Mouse (Mus musculus) liver, embryonic 13.5 days (tissue): ENCODE data around the gene Fhad1. TPM values are rescaled to one million over a fixed set of nuclear protein-coding genes. Genes with fewer than 3 reads are reported as not detected.
A peak's percentile ranks its signal among the peaks of the same experiment; 100 is the strongest.

Experiments
- ATAC-seq: fragments of 200-750 bp; cut with Nextera tagmentation; 2 replicates; pipeline ENCODE4 v1.8.0; 2017; ENCODE audit warnings: low read depth, mild to moderate bottlenecking, moderate number of reproducible peaks, moderate library complexity
- DNase-seq: peaks from one replicate; pipeline ENCODE4 v3.0.0; 2022
- H3K27ac ChIP-seq: fragments of 300-500 bp; sonication (generic); 2 replicates; pipeline ENCODE4 v1.5.1; 2015; ENCODE audit warnings: moderate library complexity, mild to moderate bottlenecking, inconsistent platforms
- H3K27me3 ChIP-seq: fragments of 300-500 bp; sonication (generic); 2 replicates; pipeline ENCODE4 v1.6.1; 2015; ENCODE audit warnings: mild to moderate bottlenecking, inconsistent platforms
- H3K36me3 ChIP-seq: fragments of 300-500 bp; sonication (generic); 2 replicates; pipeline ENCODE4 v1.6.1; 2015; ENCODE audit warnings: mild to moderate bottlenecking, inconsistent platforms
- H3K4me1 ChIP-seq: fragments of 300-500 bp; sonication (generic); replicated peaks from 2 replicates; pipeline ENCODE4 v1.6.1; 2015; ENCODE audit warnings: inconsistent platforms
- H3K4me2 ChIP-seq: fragments of 300-500 bp; sonication (generic); 2 replicates; pipeline ENCODE4 v1.6.1; 2015; ENCODE audit warnings: inconsistent platforms, mild to moderate bottlenecking, moderate library complexity
- H3K4me3 ChIP-seq: fragments of 300-500 bp; sonication (generic); replicated peaks from 2 replicates; pipeline ENCODE4 v1.5.1; 2015; ENCODE audit warnings: mild to moderate bottlenecking, inconsistent platforms
- H3K9ac ChIP-seq: fragments of 300-500 bp; sonication (generic); 2 replicates; pipeline ENCODE4 v1.6.1; 2015; ENCODE audit warnings: mild to moderate bottlenecking, inconsistent platforms
- H3K9me3 ChIP-seq: fragments of 300-500 bp; sonication (generic); replicated peaks from 2 replicates; pipeline ENCODE4 v1.6.1; 2016; ENCODE audit warnings: inconsistent platforms
- WGBS: fragments of 180-500 bp; shearing (Covaris S2); methylation state at CpG from one replicate; pipeline ENCODE4 v1.1.7; 2015; ENCODE audit not compliant: insufficient replicate concordance; 5-methylcytosine and 5-hydroxymethylcytosine counted together
- polyA plus RNA-seq: library from polyadenylated mRNA; unstranded; fragments of >200 nt; fragmentation: Nextera tagmentation; extraction: Ambion mirVana; gene quantifications from 2 replicates; pipeline ENCODE4 v1.2.1, GENCODE M21; 2015

The Fhad1 gene
- polyA plus RNA-seq, 1 experiment from 2014 or later: 0.32 TPM

DNA sequence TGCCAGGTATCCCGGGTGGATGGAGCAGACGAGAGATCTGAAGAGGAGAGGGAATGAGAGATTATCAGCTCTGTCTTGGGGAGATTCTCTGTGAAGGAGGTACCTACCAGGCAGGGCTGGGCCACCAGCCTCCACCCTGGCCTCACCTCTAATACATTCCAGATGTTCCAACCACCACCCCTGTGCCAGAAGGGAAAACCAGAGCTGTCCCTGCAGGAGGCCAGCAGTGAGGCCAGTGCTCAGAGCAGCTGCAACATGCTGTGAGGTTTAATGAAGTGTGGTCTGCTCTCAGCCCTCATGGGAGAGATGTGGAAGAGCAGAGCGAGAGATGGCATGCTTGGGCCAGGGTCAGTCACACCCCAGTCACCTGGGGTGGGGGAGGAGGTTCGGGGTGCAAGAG, 23.0 kb upstream of the Fhad1 start:
- Histone ChIP-seq H3K4me2 (no peak overlapping the region), H3K27me3 (peaks cover 5% of the 10 kb centered on the region), H3K36me3 (peaks cover 8% of the 10 kb centered on the region; the same call in 1 of the 2 replicates), H3K4me1 (peaks cover 26% of the 10 kb centered on the region), H3K9ac (no peak overlapping the region), H3K27ac (no peak overlapping the region), H3K4me3 (no peak overlapping the region), H3K9me3 (no peaks in the 10 kb centered on the region)
- DNase-seq (no peak), ATAC-seq (no peak)
- 53% methylated on average over 4 of the region's 4 CpGs for WGBS

DNA sequence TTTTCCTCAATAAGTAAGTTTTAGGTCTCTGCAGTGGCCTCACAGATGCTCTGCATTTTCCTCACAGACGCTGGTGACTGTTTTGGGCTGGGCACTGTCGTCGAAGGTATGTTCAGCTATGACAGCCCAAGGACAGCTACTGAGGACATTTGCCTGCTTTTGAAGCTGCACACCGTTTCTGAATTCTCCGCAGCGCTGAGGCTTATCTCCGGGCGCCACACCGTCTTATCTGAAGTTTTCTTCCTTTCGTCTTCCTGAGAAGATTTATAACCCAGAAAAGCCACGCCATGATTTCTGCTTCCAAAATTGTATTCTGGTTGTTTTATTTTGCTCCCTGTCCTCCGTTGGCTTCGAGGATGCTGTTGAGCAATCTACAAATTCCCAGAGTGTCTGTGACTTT, 13.7 kb upstream of the Fhad1 start:
- H3K27ac ChIP-seq: no peak overlapping the region
- H3K36me3 ChIP-seq: peaks cover 19% of the 10 kb centered on the region
- H3K9me3 ChIP-seq: no peaks in the 10 kb centered on the region
- peaks cover 46% of the 10 kb centered on the region for H3K27me3 ChIP-seq
- WGBS: 16% methylated on average over 13 of the region's 13 CpGs
- no peak for ATAC-seq
- H3K9ac ChIP-seq: no peak overlapping the region
- H3K4me1 ChIP-seq: peaks cover 6% of the 10 kb centered on the region; the same call in 1 of the 2 replicates
- DNase-seq: no peak
- H3K4me2 ChIP-seq: no peak overlapping the region
- H3K4me3 ChIP-seq: no peak overlapping the region

DNA sequence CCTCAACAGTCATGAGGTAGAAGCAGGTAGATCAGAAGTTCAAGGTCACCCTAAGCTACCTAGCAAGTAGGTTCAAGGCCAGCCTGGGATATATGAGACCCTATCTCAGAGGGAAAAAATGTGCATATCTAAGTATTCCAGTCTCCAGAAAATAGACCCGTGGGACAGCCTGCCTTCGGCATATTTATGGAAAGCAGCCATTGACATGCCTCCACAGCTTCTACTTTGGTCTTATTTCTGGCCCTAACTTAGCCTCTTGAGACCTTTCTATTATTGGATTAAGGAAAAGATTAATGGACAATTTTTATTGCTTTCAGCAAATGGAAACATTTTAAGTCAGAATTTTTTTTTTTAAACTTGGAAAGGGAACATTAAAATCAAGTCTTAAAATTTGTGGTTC, 12.1 kb upstream of the Fhad1 start:
- H3K9me3 ChIP-seq: no peaks in the 10 kb centered on the region
- H3K9ac ChIP-seq: no peak overlapping the region
- H3K27ac ChIP-seq: no peak overlapping the region
- ATAC-seq (no peak), DNase-seq (no peak)
- WGBS: 74% methylated on average over 2 of the region's 2 CpGs
- H3K27me3 ChIP-seq: peaks cover 40% of the 10 kb centered on the region
- peaks cover 6% of the 10 kb centered on the region; the same call in 1 of the 2 replicates for H3K4me1 ChIP-seq
- no peak overlapping the region for H3K4me3 ChIP-seq
- H3K36me3 ChIP-seq: peaks cover 11% of the 10 kb centered on the region
- H3K4me2 ChIP-seq: no peak overlapping the region

DNA sequence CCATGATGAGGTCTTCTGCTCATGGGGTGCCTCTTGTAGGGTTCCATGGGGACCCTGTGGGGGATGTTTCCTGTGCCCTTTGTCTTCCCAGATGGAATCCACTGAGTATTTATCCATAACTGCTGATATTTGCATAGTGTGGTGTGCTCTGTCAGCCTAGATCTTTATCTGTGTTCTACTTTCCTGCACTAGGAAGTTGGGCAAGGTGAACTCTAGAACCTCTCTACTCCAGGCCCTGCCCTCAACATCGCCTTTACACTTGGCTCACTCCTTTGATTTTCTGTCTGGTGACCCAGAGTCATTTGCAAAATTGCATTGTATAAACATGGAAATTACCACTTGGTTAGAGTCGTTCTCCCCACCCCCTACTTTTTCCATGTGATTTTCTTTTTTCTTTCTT, 9.7 kb upstream of the Fhad1 start:
- H3K27me3 ChIP-seq: peaks cover 21% of the 10 kb centered on the region
- no peak overlapping the region for H3K27ac ChIP-seq
- no peaks in the 10 kb centered on the region for H3K9me3 ChIP-seq
- DNase-seq (no peak), ATAC-seq (no peak)
- no peaks in the 10 kb centered on the region for H3K36me3 ChIP-seq
- no peak overlapping the region for H3K4me3 ChIP-seq
- H3K9ac ChIP-seq: no peak overlapping the region
- 62% methylated on average over 2 of the region's 2 CpGs for WGBS
- H3K4me2 ChIP-seq: no peak overlapping the region
- H3K4me1 ChIP-seq: peaks cover 18% of the 10 kb centered on the region

DNA sequence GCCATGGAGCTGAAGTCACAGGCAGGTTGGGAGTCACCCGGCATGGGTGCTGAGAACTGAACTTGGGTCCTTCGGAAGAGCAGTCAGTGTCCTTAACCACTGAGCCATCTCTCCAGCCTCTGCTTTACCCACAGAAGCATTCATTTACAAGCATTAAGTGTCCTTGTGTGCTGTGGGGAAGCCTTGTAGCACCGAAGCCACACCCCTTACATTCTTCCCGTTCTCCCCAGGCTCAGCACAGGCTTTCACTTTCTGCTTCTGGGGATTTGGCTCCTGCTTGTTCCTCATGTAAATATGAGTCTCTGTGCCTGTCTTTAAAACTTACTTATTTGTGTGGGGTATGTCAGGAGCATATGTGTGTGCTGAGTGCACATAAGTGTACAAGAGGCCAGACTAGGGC, 8.3 kb upstream of the Fhad1 start:
- no peaks in the 10 kb centered on the region for H3K9me3 ChIP-seq
- H3K36me3 ChIP-seq: no peaks in the 10 kb centered on the region
- H3K27ac ChIP-seq: no peak overlapping the region
- H3K4me2 ChIP-seq: no peak overlapping the region
- ATAC-seq (no peak), DNase-seq (no peak)
- no peak overlapping the region for H3K4me3 ChIP-seq
- H3K27me3 ChIP-seq: peaks cover 21% of the 10 kb centered on the region; the same call in 1 of the 2 replicates
- WGBS: 61% methylated on average over 4 of the region's 4 CpGs
- no peak overlapping the region for H3K9ac ChIP-seq
- H3K4me1 ChIP-seq: peaks cover 23% of the 10 kb centered on the region

DNA sequence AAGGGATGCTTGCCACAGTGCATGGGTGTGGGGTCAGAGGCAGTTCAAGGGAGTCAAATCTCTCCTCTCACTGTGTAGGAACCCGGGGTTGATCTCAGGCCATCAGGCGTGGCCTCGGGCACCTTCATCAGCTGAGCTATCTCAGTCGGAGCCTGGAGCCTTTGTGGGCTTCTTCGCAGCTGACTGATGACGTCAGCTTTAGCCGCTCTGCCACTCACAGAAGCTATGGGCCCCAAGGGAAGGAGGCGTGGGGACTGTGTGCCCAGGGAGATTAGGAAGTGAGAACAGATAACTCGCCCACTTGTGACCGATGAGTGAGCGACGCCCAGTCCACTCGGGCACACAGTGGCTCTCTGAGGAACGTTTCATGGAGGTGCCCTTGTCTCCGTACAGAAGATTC, 2.8 kb upstream of the Fhad1 start:
- Histone ChIP-seq H3K36me3 (no peaks in the 10 kb centered on the region), H3K9me3 (no peaks in the 10 kb centered on the region), H3K4me3 (peak overlapping the region; percentile 52), H3K9ac (peak overlapping the region; percentile 64), H3K4me1 (peaks cover 63% of the 10 kb centered on the region), H3K4me2 (peak overlapping the region; percentile 54), H3K27me3 (peaks cover 61% of the 10 kb centered on the region), H3K27ac (peak overlapping the region; percentile 72)
- ATAC-seq (peak; percentile 90), DNase-seq (peak; percentile 59)
- WGBS: 12% methylated on average over 15 of the region's 15 CpGs

DNA sequence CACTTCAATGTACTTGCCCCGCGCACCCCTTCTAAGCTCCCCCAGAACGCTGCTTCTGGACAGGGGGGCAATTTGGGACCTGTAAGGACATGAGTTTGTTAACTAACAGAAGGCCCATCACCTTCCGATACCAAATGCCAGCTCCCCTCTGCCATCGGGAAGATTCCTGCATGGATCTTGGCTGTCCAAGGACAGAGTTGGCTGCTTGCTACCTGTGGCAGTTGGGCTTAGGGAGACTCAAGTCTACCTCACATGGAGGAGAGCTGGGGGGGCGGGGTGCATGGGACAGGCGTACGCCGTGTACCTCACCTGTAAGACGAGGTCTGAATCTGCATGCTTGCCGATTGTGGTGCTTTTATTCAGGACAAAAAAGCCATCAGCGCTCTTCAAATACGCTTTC, 3.6 kb downstream of the Fhad1 start:
- WGBS: 79% methylated on average over 13 of the region's 13 CpGs
- Histone ChIP-seq H3K27me3 (peaks cover 49% of the 10 kb centered on the region), H3K4me2 (no peak overlapping the region), H3K9me3 (no peaks in the 10 kb centered on the region), H3K4me3 (no peak overlapping the region), H3K9ac (no peak overlapping the region), H3K4me1 (peaks cover 26% of the 10 kb centered on the region), H3K36me3 (no peaks in the 10 kb centered on the region), H3K27ac (no peak overlapping the region)
- DNase-seq: no peak
- no peak for ATAC-seq

DNA sequence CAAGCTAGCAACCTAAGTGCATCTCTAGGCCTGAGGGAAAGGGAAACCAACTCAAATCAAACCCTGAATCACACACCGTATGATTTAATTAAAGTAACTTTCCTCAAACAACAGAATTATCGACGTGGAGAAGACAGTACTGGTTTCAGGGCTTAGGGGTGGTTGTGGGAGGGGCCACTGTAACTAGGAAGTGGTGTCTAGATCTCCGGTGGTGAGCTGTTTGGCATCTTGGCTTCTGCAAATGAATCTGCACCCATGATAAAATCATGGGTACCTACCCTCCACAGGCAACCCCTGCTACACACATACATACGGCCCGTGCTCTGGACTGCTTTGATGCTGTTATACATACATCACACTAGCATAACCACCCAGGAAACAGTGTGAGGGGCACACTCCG, 4.4 kb downstream of the Fhad1 start:
- no peak overlapping the region for H3K9ac ChIP-seq
- H3K4me2 ChIP-seq: no peak overlapping the region
- no peak overlapping the region for H3K27ac ChIP-seq
- peaks cover 42% of the 10 kb centered on the region for H3K27me3 ChIP-seq
- DNase-seq (no peak), ATAC-seq (no peak)
- peaks cover 18% of the 10 kb centered on the region for H3K4me1 ChIP-seq
- H3K4me3 ChIP-seq: no peak overlapping the region
- H3K9me3 ChIP-seq: no peaks in the 10 kb centered on the region
- no peaks in the 10 kb centered on the region for H3K36me3 ChIP-seq
- 52% methylated on average over 7 of the region's 7 CpGs for WGBS

DNA sequence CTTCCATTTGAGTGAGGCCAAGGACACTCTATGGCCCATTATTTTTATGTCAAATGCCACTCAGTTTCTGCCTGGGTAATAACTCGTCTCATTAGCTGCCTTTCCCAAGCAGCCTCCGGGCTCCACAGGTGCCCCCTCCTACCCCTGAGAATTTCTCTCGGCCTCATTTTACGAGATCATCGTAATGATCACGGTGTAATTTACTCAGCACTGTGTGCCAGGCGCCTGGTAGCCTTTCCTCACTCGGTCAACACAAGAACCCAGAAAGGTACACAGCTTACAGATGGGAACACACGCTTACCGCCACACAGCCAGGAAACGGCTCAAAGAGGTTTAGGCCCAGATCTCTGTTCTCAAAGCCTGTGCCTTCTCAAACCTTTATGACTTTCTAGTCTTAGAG, 6.7 kb downstream of the Fhad1 start:
- Histone ChIP-seq H3K27me3 (peaks cover 19% of the 10 kb centered on the region), H3K4me3 (no peak overlapping the region), H3K9ac (no peak overlapping the region), H3K9me3 (no peaks in the 10 kb centered on the region), H3K4me2 (no peak overlapping the region), H3K36me3 (no peaks in the 10 kb centered on the region), H3K4me1 (peaks cover 5% of the 10 kb centered on the region; the same call in 1 of the 2 replicates), H3K27ac (no peak overlapping the region)
- DNase-seq: no peak
- 76% methylated on average over 11 of the region's 11 CpGs for WGBS
- ATAC-seq: no peak

DNA sequence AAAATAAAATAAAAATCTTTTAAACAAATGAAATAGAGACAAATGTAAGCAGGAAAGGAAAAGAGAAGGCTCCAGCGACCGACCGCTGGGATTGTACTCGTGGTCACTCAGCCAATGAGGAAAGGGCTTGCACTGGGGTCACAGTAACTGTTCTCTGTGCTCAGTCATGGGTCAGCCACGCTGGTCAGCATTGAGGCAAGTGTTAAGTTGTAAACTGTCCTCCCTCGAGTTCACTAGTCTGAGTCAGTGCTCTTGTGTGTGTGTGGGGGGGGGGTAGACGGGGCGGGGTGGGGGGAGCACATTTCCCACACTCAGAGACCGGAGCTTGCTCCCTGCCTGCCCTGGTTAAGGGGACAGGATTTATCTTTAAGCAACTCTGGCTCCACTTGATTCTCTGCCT, 14.3 kb downstream of the Fhad1 start:
- Histone ChIP-seq H3K27me3 (no peaks in the 10 kb centered on the region), H3K4me3 (no peak overlapping the region), H3K9me3 (no peaks in the 10 kb centered on the region), H3K36me3 (no peaks in the 10 kb centered on the region), H3K4me1 (peaks cover 8% of the 10 kb centered on the region), H3K4me2 (no peak overlapping the region), H3K9ac (no peak overlapping the region), H3K27ac (peak overlapping the region; percentile 43)
- 64% methylated on average over 9 of the region's 9 CpGs for WGBS
- no peak for DNase-seq
- ATAC-seq: no peak

DNA sequence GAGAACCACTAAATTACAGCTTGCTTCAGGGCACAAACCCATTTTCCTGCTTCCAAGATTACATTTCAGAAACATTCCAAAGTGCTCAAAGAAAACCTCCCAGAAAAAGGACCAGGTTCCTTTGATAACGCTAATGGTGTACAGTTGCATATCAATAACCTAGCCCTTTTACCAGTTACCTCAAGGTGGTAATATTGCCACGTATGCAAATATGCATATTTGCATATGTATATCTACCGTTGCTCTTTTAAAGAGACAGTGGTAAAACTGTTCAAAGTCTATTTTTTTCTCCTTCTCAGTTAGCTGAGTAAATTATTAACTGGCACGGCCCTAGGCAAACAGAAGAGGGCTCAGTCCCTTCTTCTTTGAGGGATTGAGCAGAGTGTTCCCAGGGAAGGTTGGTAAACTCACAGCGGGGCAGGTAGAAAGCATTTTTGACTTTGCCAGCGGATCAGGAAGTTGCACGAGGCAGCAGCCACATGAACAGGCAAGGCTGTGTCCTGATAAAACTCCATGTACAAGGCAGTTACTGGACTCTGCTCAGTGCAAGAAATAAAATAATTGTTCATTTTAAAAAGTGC, 15.3 kb downstream of the Fhad1 start:
- Histone ChIP-seq H3K9me3 (no peaks in the 10 kb centered on the region), H3K27ac (peak overlapping the region; percentile 62), H3K9ac (no peak overlapping the region), H3K4me1 (peaks cover 17% of the 10 kb centered on the region), H3K4me3 (no peak overlapping the region), H3K27me3 (no peaks in the 10 kb centered on the region), H3K4me2 (no peak overlapping the region), H3K36me3 (no peaks in the 10 kb centered on the region)
- WGBS: 34% methylated on average over 7 of the region's 7 CpGs
- ATAC-seq (peak; percentile 24; the same call in 1 of the 2 replicates), DNase-seq (no peak)

DNA sequence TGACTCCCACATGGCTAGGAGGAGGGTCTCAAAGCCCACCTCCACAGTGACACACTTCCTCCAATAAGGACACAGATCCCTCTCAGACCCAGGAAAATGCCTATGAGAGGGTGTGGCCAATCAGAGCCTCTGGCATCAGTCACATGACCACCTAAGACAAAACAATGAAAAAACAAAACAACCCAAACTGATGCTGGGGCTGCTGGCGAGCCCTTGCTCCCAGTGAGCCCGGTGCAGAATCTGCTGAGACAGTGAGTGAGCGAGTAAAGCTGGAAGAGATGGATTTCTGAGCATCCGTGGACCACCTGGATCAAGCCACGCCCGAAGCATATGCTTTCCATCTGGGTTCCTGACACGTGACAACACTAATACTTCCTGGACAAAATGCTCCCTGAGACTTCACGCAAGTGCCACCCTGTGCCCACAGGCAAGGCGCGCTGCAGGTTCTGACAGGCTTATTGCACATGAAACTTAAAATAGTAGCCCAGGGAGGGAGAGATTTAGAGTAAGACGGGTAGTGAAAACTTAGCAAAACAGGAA, 16.5 kb downstream of the Fhad1 start:
- ATAC-seq (no peak), DNase-seq (no peak)
- no peaks in the 10 kb centered on the region for H3K27me3 ChIP-seq
- no peak overlapping the region for H3K27ac ChIP-seq
- H3K36me3 ChIP-seq: no peaks in the 10 kb centered on the region
- peak overlapping the region; percentile 34 for H3K4me3 ChIP-seq
- H3K4me1 ChIP-seq: peaks cover 21% of the 10 kb centered on the region
- H3K9me3 ChIP-seq: no peaks in the 10 kb centered on the region
- 13% methylated on average over 11 of the region's 11 CpGs for WGBS
- H3K9ac ChIP-seq: no peak overlapping the region
- peak overlapping the region; percentile 54 for H3K4me2 ChIP-seq
